Mouse (Mus musculus) bone marrow macrophage, adult 2 months (primary cell): ENCODE measurements around the gene Svop.

Experiments used
- CTCF ChIP-seq: IDR thresholded peaks from 2 replicates; pipeline ENCODE4 v1.5.1; 2012; ENCODE audit warnings: low read depth, mild to moderate bottlenecking, low read length, moderate library complexity
- POLR2A ChIP-seq: IDR thresholded peaks from 2 replicates; pipeline ENCODE4 v1.6.1; 2012; ENCODE audit warnings: mild to moderate bottlenecking, low read depth, low read length, borderline replicate concordance

DNA sequence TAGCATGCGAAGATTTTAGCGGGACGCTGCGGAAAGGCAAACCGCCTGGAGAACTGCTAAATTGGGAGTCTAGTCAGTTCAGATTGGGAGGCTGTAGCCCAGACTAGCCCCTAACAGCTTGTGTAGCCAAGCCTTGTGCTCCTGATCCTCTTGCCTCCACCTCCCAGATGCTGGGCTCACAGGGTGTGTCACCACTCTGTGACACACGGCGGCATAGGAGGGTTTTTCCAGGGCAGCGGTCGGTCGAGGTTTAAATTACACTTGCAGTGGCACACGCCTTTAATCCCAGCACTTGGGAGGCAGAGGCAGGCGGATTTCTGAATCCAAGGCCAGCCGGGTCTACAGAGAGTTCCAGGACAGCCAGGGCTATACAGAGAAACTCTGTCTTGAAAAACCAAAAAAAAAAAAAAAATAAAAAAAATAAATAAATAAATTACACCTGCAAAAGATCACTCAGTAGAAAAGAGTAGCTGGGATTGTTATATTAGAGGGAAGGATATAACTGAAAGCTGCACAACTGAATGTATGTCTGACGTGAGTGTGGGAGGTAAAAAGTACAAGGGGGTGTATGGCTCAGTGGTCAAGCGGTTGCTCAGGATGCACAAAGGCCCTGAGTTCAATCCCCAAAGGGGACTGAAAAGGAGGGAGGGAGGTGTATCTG lies 38.3 kb upstream of the Svop start:
- TF ChIP-seq POLR2A, result no peak
- no peak for TF ChIP-seq CTCF
